8 mouse cellular contexts compared by ENCODE assay signal in the genomic region with DNA sequence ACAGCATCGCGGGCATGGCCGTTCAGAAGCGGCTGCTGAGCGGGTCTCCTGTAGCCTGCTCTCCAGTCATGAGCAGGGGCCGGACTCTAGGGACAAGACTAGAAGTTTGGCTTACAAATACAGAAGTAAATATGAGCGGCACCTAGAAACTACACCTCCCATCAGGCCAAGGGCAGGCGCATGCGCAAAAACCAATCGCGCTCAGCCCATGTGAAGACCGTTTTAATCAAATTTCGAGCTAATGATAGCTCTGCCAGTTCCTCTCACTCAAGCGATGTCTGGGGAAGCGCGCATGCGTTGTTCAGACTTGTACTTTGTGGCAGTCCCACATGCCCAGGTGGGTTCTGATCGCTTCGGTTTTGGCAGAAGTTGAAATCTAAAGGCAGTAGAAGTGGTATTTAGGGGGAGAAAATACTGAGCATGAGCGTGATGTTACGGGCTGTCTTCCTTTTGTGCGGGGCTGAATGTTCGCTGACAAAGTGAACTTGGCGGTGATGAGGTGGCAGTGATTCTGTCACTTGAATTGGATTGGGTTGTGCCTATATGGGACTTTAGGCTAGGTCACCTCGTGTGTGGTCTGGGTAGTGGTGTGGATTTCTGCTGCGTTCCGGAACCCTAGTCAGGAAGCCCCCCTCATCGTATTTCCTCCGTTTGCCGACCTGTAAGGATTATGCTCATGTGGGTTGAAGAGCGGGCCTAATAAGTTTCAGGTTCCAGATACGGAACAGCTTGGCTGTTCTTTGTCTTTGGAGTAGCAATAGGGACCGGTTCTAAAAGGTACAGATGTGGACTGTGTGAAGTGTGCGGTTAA. TPM values are rescaled to one million over a fixed set of nuclear protein-coding genes. Genes with fewer than 3 reads are reported as not detected.
DNase-seq lines count a peak whose midpoint lies in the region; ATAC-seq lines count a peak whose summit lies in the region.

A gene (minus strand): TSS at position 168 of the 811 bp plus-strand sequence.
A gene (plus strand): TSS at position 242 of the 811 bp plus-strand sequence.

- H3K4me3 ChIP-seq in hindbrain, embryonic 15.5 days, result peak within 1 kb of the TSS; percentile 66

- under 1% methylated on average over 34 of the region's 34 CpGs for WGBS in hindbrain, embryonic 15.5 days

- H3K4me1 ChIP-seq in hindbrain, embryonic 15.5 days (replicated peaks), result peaks cover 9% of the 10 kb centered on the region

- H3K9me3 ChIP-seq in hindbrain, embryonic 15.5 days, result no peaks in the 10 kb centered on the region

- H3K9ac ChIP-seq in hindbrain, embryonic 15.5 days, result peak within 1 kb of the TSS; percentile 61

- H3K4me2 ChIP-seq in hindbrain, embryonic 15.5 days, result peak within 1 kb of the TSS; percentile 71

- H3K27me3 ChIP-seq in hindbrain, embryonic 15.5 days, result no peaks in the 10 kb centered on the region

- H3K36me3 ChIP-seq in hindbrain, embryonic 15.5 days, result no peaks in the 10 kb centered on the region

- H3K27ac ChIP-seq in hindbrain, embryonic 15.5 days (replicated peaks), result peak within 1 kb of the TSS; percentile 74

- peak; percentile 98 for ATAC-seq in hindbrain, embryonic 15.5 days (ENCODE audit: low FRiP score, low read depth)

- DNase-seq in T-cell, adult 2 months (ENCODE audit: low spot score), result peak; percentile 95
- DNase-seq in cerebellum, postnatal 36 days, result peak; percentile 92 to 93
- peak; percentile 94 to 95 for DNase-seq in frontal cortex, postnatal 36 days (ENCODE audit: low spot score in 2 of 2)
- DNase-seq in left cerebral cortex, adult 11 months (ENCODE audit: low spot score), result peak; percentile 92
- DNase-seq in lung, postnatal 4 days, result peak; percentile 95 to 96
- DNase-seq in retina, postnatal 7 days (ENCODE audit: low read depth, low spot score), result peak; percentile 93
- peak; percentile 73 for DNase-seq in urinary bladder, adult 2 months (ENCODE audit: low spot score)

RNA-seq across cellular contexts. Expression of the first gene that starts in this region (rescaled TPM):
- polyA plus RNA-seq in hindbrain, embryonic 15.5 days (2015; fragmentation: Nextera tagmentation; extraction: Ambion mirVana), result 3.4 and 4.6 TPM in 2 replicates
- 9.1 and 11.1 TPM in 2 replicates for polyA plus RNA-seq in urinary bladder, adult 2 months (2012; rRNA removed)

RNA-seq across cellular contexts. Expression of the second gene that starts in this region (rescaled TPM):
- 8.9 and 9.1 TPM in 2 replicates for polyA plus RNA-seq in hindbrain, embryonic 15.5 days (2015; fragmentation: Nextera tagmentation; extraction: Ambion mirVana)
- polyA plus RNA-seq in urinary bladder, adult 2 months (2012; rRNA removed), result 10.4 and 11.6 TPM in 2 replicates

Comparison
In these comparisons a context has a peak if more than half of its experiments do, and no peak if none do; other contexts are left out.
1. Peak in every context shown above with its lines: DNase-seq, ATAC-seq, H3K4me3 ChIP-seq and H3K27ac ChIP-seq.